32 mouse cellular contexts compared by ENCODE assay signal in genomic region chr13:106754216-106754615, GRCm38 (mm10).
"Had no signal": no experiment of that assay in that cellular context is flagged by ENCODE, and none has a peak within 500 bp of the region (broad histone marks: within the 10 kb centered on the region; RNA-seq: fewer than 3 reads in every experiment).

No protein-coding gene starts in this region.

- DNase-seq: left cerebral cortex, postnatal 4 days; liver; liver, embryonic 13.5 days; liver, postnatal 0 days; lung, adult 18-20 months; lung, adult 2 months; lung, embryonic 14.5 days; lung, postnatal 10 days; lung, postnatal 14 days; lung, postnatal 36 days; lung, postnatal 4 days; midbrain, embryonic 14.5 days had no signal

- H3K4me1 ChIP-seq: limb, embryonic 10.5 days; limb, embryonic 12.5 days; limb, embryonic 13.5 days; limb, embryonic 15.5 days; liver, embryonic 12.5 days; liver, embryonic 13.5 days; liver, embryonic 15.5 days; lung, embryonic 15.5 days; midbrain, embryonic 10.5 days; midbrain, embryonic 12.5 days; midbrain, embryonic 13.5 days; midbrain, embryonic 15.5 days; neural tube, embryonic 12.5 days had no signal

- H3K9ac ChIP-seq: limb, embryonic 12.5 days; limb, embryonic 13.5 days; limb, embryonic 15.5 days; liver, embryonic 12.5 days; liver, embryonic 13.5 days; liver, embryonic 14.5 days; liver, embryonic 15.5 days; liver, postnatal 0 days; lung, embryonic 14.5 days; lung, embryonic 15.5 days; midbrain, embryonic 12.5 days; midbrain, embryonic 13.5 days; midbrain, embryonic 15.5 days; neural tube, embryonic 12.5 days had no signal

- H3K4me3 ChIP-seq: limb, embryonic 10.5 days; limb, embryonic 12.5 days; limb, embryonic 13.5 days; limb, embryonic 15.5 days; liver, embryonic 12.5 days; liver, embryonic 13.5 days; liver, embryonic 15.5 days; lung, embryonic 15.5 days; megakaryocyte, embryonic 14.5 days; midbrain, embryonic 10.5 days; midbrain, embryonic 12.5 days; midbrain, embryonic 13.5 days; midbrain, embryonic 15.5 days; myocyte; neural tube, embryonic 12.5 days had no signal

- H3K36me3 ChIP-seq: limb, embryonic 10.5 days; limb, embryonic 12.5 days; limb, embryonic 13.5 days; limb, embryonic 15.5 days; liver, embryonic 12.5 days; liver, embryonic 13.5 days; liver, embryonic 15.5 days; lung, embryonic 15.5 days; midbrain, embryonic 10.5 days; midbrain, embryonic 12.5 days; midbrain, embryonic 13.5 days; midbrain, embryonic 15.5 days; neural tube, embryonic 12.5 days had no signal

- H3K4me2 ChIP-seq: limb, embryonic 12.5 days; limb, embryonic 13.5 days; limb, embryonic 15.5 days; liver, embryonic 11.5 days; liver, embryonic 12.5 days; liver, embryonic 13.5 days; liver, embryonic 15.5 days; lung, embryonic 14.5 days; lung, embryonic 15.5 days; midbrain, embryonic 11.5 days; midbrain, embryonic 12.5 days; midbrain, embryonic 13.5 days; midbrain, embryonic 15.5 days; neural tube, embryonic 12.5 days had no signal

- ATAC-seq: liver, embryonic 12.5 days; liver, postnatal 0 days; lung, postnatal 0 days; midbrain, embryonic 13.5 days; midbrain, embryonic 15.5 days; midbrain, embryonic 16.5 days had no signal

- H3K27me3 ChIP-seq: limb, embryonic 12.5 days; limb, embryonic 13.5 days; limb, embryonic 15.5 days; liver, embryonic 12.5 days; liver, embryonic 13.5 days; liver, embryonic 15.5 days; lung, embryonic 15.5 days; megakaryocyte, embryonic 14.5 days; midbrain, embryonic 12.5 days; midbrain, embryonic 13.5 days; midbrain, embryonic 15.5 days; neural tube, embryonic 12.5 days had no signal

- H3K9me3 ChIP-seq: limb, embryonic 10.5 days; limb, embryonic 12.5 days; limb, embryonic 13.5 days; limb, embryonic 15.5 days; liver, embryonic 12.5 days; liver, embryonic 13.5 days; liver, embryonic 15.5 days; lung, embryonic 15.5 days; midbrain, embryonic 10.5 days; midbrain, embryonic 12.5 days; midbrain, embryonic 13.5 days; midbrain, embryonic 15.5 days; neural tube, embryonic 12.5 days had no signal

- H3K27ac ChIP-seq: limb, embryonic 10.5 days; limb, embryonic 12.5 days; limb, embryonic 13.5 days; limb, embryonic 15.5 days; liver, embryonic 12.5 days; liver, embryonic 13.5 days; liver, embryonic 14.5 days; liver, embryonic 15.5 days; lung, embryonic 15.5 days; macrophage; midbrain, embryonic 10.5 days; midbrain, embryonic 12.5 days; midbrain, embryonic 13.5 days; midbrain, embryonic 15.5 days; neural tube, embryonic 12.5 days had no signal
